Mouse (Mus musculus) thymus, adult 2 months (tissue): ENCODE results near the gene Tdrd12. TPM values are rescaled to one million over a fixed set of nuclear protein-coding genes. Genes with fewer than 3 reads are reported as not detected.
"Not testable (repeated sequence)": the region's sequence is repeated elsewhere in the genome, so short reads cannot be mapped to it uniquely, and the experiment has no call there.

ENCODE experiments used
- DNase-seq: peaks from one replicate; pipeline ENCODE4 v3.0.0; 2021
- H3K27ac ChIP-seq: fragments of 200-500 bp; 2 replicates; pipeline ENCODE4 v1.5.1; 2012; ENCODE audit warnings: low read length, control low read depth; ENCODE audit not compliant: control insufficient read depth, insufficient read depth
- H3K27me3 ChIP-seq: fragments of 200-500 bp; 2 replicates; pipeline ENCODE4 v1.6.1; 2012; ENCODE audit warnings: mild to moderate bottlenecking, low read length, moderate library complexity, mixed read lengths; ENCODE audit not compliant: control insufficient read depth, insufficient read depth
- H3K36me3 ChIP-seq: fragments of 200-500 bp; 2 replicates; pipeline ENCODE4 v1.6.1; 2012; ENCODE audit warnings: mild to moderate bottlenecking, low read length, moderate library complexity; ENCODE audit not compliant: control insufficient read depth, insufficient read depth
- H3K4me1 ChIP-seq: fragments of 200-500 bp; replicated peaks from 2 replicates; pipeline ENCODE4 v1.6.1; 2012; ENCODE audit warnings: low read length; ENCODE audit not compliant: control insufficient read depth, insufficient read depth
- H3K4me3 ChIP-seq: fragments of 200-500 bp; 2 replicates; pipeline ENCODE4 v1.5.1; 2012; ENCODE audit warnings: mild to moderate bottlenecking, low read length, control low read depth, moderate library complexity; ENCODE audit not compliant: control insufficient read depth, insufficient read depth
- CTCF ChIP-seq: fragments of 200-500 bp; IDR thresholded peaks from 2 replicates; pipeline ENCODE4 v1.5.1; 2012; ENCODE audit warnings: mild to moderate bottlenecking, control low read depth, low read length, moderate library complexity, borderline replicate concordance; ENCODE audit not compliant: control insufficient read depth, poor library complexity, insufficient read depth; ENCODE audit errors: extremely low read depth
- POLR2A ChIP-seq: fragments of 200-500 bp; IDR thresholded peaks from 2 replicates; pipeline ENCODE4 v1.6.1; 2012; ENCODE audit warnings: mild to moderate bottlenecking, low read length, control low read depth, moderate library complexity; ENCODE audit not compliant: control insufficient read depth, poor library complexity, insufficient read depth; ENCODE audit errors: extremely low read depth
- WGBS: fragments of 180-500 bp; shearing (Covaris S2); methylation state at CpG from one replicate; pipeline ENCODE4 v1.1.7; 2018; 5-methylcytosine and 5-hydroxymethylcytosine counted together
- polyA plus RNA-seq: library from polyadenylated mRNA; depleted of rRNA; stranded (reverse); fragments of >200 nt; gene quantifications from 2 replicates; pipeline ENCODE4 v1.2.3, GENCODE M21; 2012

Tdrd12 gene
- polyA plus RNA-seq, 1 experiment: 0.24 TPM

GRCm38 (mm10) chr7:35583476-35584025 is 46.0 kb upstream of the Tdrd12 start:
- WGBS: 68% methylated on average over 11 of the region's 11 CpGs
- DNase-seq: no peak
- peaks cover 13% of the 10 kb centered on the region; the same call in 1 of the 2 replicates for H3K27me3 ChIP-seq
- TF ChIP-seq CTCF (no peak), POLR2A (no peak)
- H3K36me3 ChIP-seq: no peaks in the 10 kb centered on the region
- no peak overlapping the region for H3K4me3 ChIP-seq
- H3K4me1 ChIP-seq: peaks cover 21% of the 10 kb centered on the region
- no peak overlapping the region for H3K27ac ChIP-seq

GRCm38 (mm10) chr7:35582719-35583118 is 45.2 kb upstream of the Tdrd12 start:
- H3K27ac ChIP-seq: no peak overlapping the region
- H3K27me3 ChIP-seq: peaks cover 13% of the 10 kb centered on the region; the same call in 1 of the 2 replicates
- no peak for TF ChIP-seq CTCF
- TF ChIP-seq POLR2A: no peak
- H3K4me3 ChIP-seq: no peak overlapping the region
- H3K36me3 ChIP-seq: no peaks in the 10 kb centered on the region
- 74% methylated on average over 5 of the region's 5 CpGs for WGBS
- H3K4me1 ChIP-seq: peaks cover 20% of the 10 kb centered on the region
- DNase-seq: no peak

- Histone ChIP-seq H3K4me1 (peaks cover 8% of the 10 kb centered on the region), H3K27me3 (peaks cover 12% of the 10 kb centered on the region; the same call in 1 of the 2 replicates), H3K4me3 (no peak overlapping the region), H3K36me3 (no peaks in the 10 kb centered on the region), H3K27ac (no peak overlapping the region)
- WGBS: 57% methylated on average over 4 of the region's 4 CpGs
- peak; percentile 65 for DNase-seq
- TF ChIP-seq POLR2A: no peak
- TF ChIP-seq CTCF: peak; percentile 65; the same call in 1 of the 2 replicates
These were observed 42.3 kb upstream of the Tdrd12 start for GRCm38 (mm10) chr7:35579849-35580248.

- WGBS: 30% methylated on average over 6 of the region's 6 CpGs
- not testable (repeated sequence) for DNase-seq, H3K36me3 ChIP-seq
These were observed 33.3 kb upstream of the Tdrd12 start for GRCm38 (mm10) chr7:35570883-35571282.

GRCm38 (mm10) chr7:35569724-35570123 is 32.2 kb upstream of the Tdrd12 start:
- H3K36me3 ChIP-seq, H3K27ac ChIP-seq, H3K4me1 ChIP-seq, H3K4me3 ChIP-seq, H3K27me3 ChIP-seq, DNase-seq: not testable (repeated sequence)
- WGBS: 85% methylated on average over 4 of the region's 4 CpGs

More at GRCm38 (mm10) chr7:35570883-35571282, 33.3 kb upstream of the Tdrd12 start:
- not testable (repeated sequence) for H3K27me3 ChIP-seq, H3K4me1 ChIP-seq, H3K4me3 ChIP-seq, H3K27ac ChIP-seq

- H3K27ac ChIP-seq, H3K36me3 ChIP-seq, H3K4me3 ChIP-seq, DNase-seq, H3K4me1 ChIP-seq, H3K27me3 ChIP-seq: not testable (repeated sequence)
- 89% methylated on average over 13 of the region's 13 CpGs for WGBS
These were observed 28.4 kb upstream of the Tdrd12 start for GRCm38 (mm10) chr7:35565965-35566364.

DNA sequence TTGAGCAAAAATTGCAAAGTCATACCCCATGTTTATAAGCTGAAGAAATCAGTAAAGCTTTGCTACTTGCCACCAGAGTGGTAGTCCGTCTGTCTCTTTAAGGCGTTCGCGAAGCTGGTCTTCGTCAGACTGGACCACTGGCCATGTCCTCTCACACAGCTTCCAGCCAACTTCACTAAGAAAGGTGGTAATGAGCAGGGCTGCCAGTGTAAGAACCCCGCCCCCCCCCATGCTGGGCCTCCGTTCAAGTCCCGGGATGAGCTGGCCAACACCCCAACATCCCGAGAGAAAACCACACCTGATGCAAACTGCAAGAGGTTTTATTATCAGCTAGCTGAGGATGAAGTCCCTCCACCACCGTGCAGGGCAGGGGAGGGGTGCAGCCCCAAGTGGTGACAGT is 27.3 kb upstream of the Tdrd12 start:
- not testable (repeated sequence) for H3K36me3 ChIP-seq, H3K4me1 ChIP-seq, DNase-seq, H3K27ac ChIP-seq, H3K27me3 ChIP-seq, H3K4me3 ChIP-seq
- 93% methylated on average over 10 of the region's 10 CpGs for WGBS
